23 mouse cellular contexts compared by ENCODE assay signal in the genomic region with DNA sequence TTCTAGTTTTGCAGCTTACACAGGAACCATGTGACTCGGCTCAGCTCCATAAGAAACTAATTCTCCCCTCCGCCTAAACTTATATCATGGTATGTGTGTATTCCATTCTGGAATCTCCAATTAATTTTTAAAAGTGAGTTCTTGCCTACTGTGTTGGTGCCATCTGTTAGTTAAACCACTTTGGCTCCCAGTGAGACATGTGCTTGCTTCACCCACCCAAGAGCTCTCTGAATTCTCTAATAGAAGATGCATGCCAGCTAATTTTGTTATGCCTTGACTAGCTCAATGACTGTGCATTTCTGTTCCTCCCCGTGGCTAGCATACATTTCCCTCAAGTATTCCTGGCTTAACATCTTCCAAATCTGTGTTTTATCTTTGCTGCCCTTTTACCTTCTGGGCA.
DNase-seq lines count a peak whose midpoint lies in the region; ATAC-seq and TF ChIP-seq lines count a peak whose summit lies in the region.
"Had no signal": no experiment of that assay in that cellular context is flagged by ENCODE, and none has a peak within 500 bp of the region (broad histone marks: within the 10 kb centered on the region; RNA-seq: fewer than 3 reads in every experiment).

No protein-coding gene starts in this region.

- ATAC-seq in frontal cortex, adult (ENCODE audit: low TSS enrichment): peak; percentile 72; the same call in 1 of the 2 replicates
- ATAC-seq: activated CD4-positive, CD25-positive, alpha-beta regulatory T cell, adult 4 months; forebrain, embryonic 15.5 days; hindbrain, postnatal 0 days; Patski had no signal

- no peak for TF ChIP-seq CTCF in left cerebral cortex, adult 2 months (IDR thresholded peaks at IDR 0.05)
- TF ChIP-seq CTCF in cortical plate, adult 2 months (IDR thresholded peaks at IDR 0.05; ENCODE audit: extremely low read depth, insufficient read depth, low read length): no peak

- intact Hi-C loops in left cerebral cortex, adult 2 months (cut with DNase I): no loop called here
- intact Hi-C loops in left cerebral cortex, postnatal 4 days (cut with DNase I): no loop called here

- TF ChIP-seq POLR2A in cortical plate, adult 2 months (IDR thresholded peaks at IDR 0.05; ENCODE audit: extremely low read depth, insufficient read depth, low read length): no peak

- H3K27ac ChIP-seq in left cerebral cortex, adult 2 months: peak overlapping the region; percentile 56
- H3K27ac ChIP-seq in cortical plate, adult 2 months (ENCODE audit: insufficient read depth, low read length): peak overlapping the region; percentile 51; the same call in 1 of the 2 replicates
- H3K27ac ChIP-seq: embryonic facial prominence, embryonic 10.5 days; forebrain, embryonic 15.5 days; heart, adult 2 months; heart, embryonic 15.5 days; hindbrain, embryonic 13.5 days; hindbrain, postnatal 0 days had no signal

- H3K4me3 ChIP-seq in left cerebral cortex, adult 2 months: no peak overlapping the region
- no peak overlapping the region for H3K4me3 ChIP-seq in cortical plate, adult 2 months (ENCODE audit: insufficient read depth, low read length)
- H3K4me3 ChIP-seq: embryonic facial prominence, embryonic 10.5 days; forebrain, embryonic 15.5 days; heart, adult 2 months; heart, embryonic 15.5 days; hindbrain, embryonic 13.5 days had no signal

- no peak for DNase-seq in frontal cortex, postnatal 10 days (ENCODE audit: low spot score in 2 of 2)
- no peak for DNase-seq in left cerebral cortex, adult 2 months (ENCODE audit: extremely low spot score in 1 of 2, low spot score in 2 of 2)
- no peak for DNase-seq in left cerebral cortex, postnatal 4 days
- peak; percentile 86 for DNase-seq in brain, adult 2 months (ENCODE audit: low read depth, low spot score)
- no peak for DNase-seq in urinary bladder, postnatal 25 days (ENCODE audit: low spot score)
- no peak for DNase-seq in adrenal gland, adult (ENCODE audit: inconsistent age in 2 of 2, low spot score in 1 of 2)
- DNase-seq: adrenal gland, adult 2 months; adrenal gland, postnatal 25 days; cerebellum, adult 11 months; cerebellum, adult 8-10 months; cerebellum, postnatal 25 days; gastrocnemius, postnatal 14 days; heart, adult 2 months; heart, postnatal 14 days had no signal

- peaks cover 2% of the 10 kb centered on the region; the same call in 1 of the 2 replicates for H3K4me1 ChIP-seq in cortical plate, adult 2 months (ENCODE audit: control insufficient read depth, insufficient read depth, low read length)
- H3K4me1 ChIP-seq: embryonic facial prominence, embryonic 10.5 days; forebrain, embryonic 15.5 days; heart, embryonic 15.5 days; hindbrain, embryonic 13.5 days had no signal
